Mouse (Mus musculus): Measurements from ENCODE around the gene Nprl3.
"Not testable (repeated sequence)": the region's sequence is repeated elsewhere in the genome, so short reads cannot be mapped to it uniquely, and the experiment has no call there.

DNA sequence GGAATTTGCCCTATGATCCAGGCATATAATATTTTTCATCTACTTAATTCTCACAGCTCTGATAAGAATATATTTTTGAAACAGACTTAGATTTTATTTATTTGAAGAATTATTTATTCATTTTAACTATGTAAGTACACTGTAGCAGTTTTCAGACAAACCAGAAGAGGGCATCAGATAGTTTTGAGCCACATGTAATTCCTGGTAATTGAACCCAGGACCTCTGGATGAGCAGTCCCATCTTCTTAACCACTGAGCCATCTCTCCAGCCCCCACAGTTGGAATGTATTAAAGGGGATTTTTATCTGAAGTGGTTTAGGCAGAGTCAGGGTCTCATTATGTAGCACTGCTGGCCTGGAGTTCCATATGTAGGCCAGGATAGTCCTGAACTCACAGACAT is 18.4 kb upstream of the Nprl3 start:
- TF ChIP-seq CTCF (IDR thresholded peaks at IDR 0.05; ENCODE audit: low read depth, low read length); GATA2 (IDR thresholded peaks at IDR 0.05; ENCODE audit: borderline replicate concordance, low read depth, low read length); POLR2AphosphoS5 (IDR thresholded peaks at IDR 0.05; ENCODE audit: insufficient replicate concordance, low read depth, low read length); GATA1 (IDR thresholded peaks at IDR 0.05; ENCODE audit: borderline replicate concordance, low read length); TAL1 (conservative IDR thresholded peaks at IDR 0.05; ENCODE audit: low read depth, low read length): not testable (repeated sequence)

Data from G1E (cell line).